Mouse (Mus musculus): ENCODE results near the gene Nt5dc3. TPM values are rescaled to one million over a fixed set of nuclear protein-coding genes. Genes with fewer than 3 reads are reported as not detected.

The Nt5dc3 gene
- polyA plus RNA-seq (2016; fragmentation: Nextera tagmentation; extraction: Ambion mirVana), result 0.67 and 0.72 TPM in 2 replicates

DNA sequence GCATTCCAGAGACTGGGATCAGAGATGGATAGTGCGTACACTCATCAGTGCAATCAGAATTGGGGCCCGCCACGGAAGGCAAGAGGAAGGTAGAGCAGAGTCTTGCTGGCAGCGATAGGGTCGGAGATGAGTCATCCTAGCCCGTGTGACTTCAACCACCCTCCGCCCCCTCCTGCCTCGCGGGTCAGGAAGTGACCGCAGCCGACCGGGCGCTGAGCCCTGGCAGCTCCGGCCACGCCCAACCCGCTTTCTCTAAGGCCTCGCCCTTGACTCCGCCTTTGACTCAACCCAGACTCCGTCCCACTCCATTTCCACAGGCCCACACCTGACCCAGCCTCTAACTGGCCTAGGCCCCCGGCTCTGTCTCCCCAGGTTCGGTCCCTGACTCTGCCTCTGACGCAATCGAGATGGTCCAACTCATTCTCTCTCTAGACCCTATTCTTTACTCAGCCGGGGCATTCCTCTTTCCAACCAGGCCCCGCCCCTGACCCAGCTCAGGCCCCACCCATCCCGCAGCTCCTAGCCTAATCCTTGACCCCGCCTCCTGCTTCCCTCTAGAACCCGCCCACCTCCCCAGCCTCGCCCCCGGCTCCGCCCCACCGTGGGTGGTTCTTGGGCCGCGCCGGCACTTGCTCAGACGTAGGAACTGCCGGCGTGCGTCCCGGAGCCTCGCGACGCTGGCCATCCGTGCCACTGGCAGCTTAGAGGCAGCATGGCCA is at the start of gene Nt5dc3:
TSS of gene Nt5dc3 (plus strand) at position 608 of the 719 bp plus-strand sequence.
- H3K27me3 ChIP-seq (ENCODE audit: low read depth, poor library complexity, severe bottlenecking), result peaks cover 36% of the 10 kb centered on the region
- H3K4me1 ChIP-seq, result peaks cover 40% of the 10 kb centered on the region
- H3K36me3 ChIP-seq, result no peaks in the 10 kb centered on the region
- no peaks in the 10 kb centered on the region for H3K9me3 ChIP-seq (replicated peaks)
- peak within 1 kb of the TSS; percentile 88 for H3K27ac ChIP-seq (replicated peaks)
- H3K4me3 ChIP-seq, result peak within 1 kb of the TSS; percentile 61
- DNase-seq (ENCODE audit: low spot score), result peak; percentile 97
- under 1% methylated on average over 44 of the region's 44 CpGs for WGBS

DNA sequence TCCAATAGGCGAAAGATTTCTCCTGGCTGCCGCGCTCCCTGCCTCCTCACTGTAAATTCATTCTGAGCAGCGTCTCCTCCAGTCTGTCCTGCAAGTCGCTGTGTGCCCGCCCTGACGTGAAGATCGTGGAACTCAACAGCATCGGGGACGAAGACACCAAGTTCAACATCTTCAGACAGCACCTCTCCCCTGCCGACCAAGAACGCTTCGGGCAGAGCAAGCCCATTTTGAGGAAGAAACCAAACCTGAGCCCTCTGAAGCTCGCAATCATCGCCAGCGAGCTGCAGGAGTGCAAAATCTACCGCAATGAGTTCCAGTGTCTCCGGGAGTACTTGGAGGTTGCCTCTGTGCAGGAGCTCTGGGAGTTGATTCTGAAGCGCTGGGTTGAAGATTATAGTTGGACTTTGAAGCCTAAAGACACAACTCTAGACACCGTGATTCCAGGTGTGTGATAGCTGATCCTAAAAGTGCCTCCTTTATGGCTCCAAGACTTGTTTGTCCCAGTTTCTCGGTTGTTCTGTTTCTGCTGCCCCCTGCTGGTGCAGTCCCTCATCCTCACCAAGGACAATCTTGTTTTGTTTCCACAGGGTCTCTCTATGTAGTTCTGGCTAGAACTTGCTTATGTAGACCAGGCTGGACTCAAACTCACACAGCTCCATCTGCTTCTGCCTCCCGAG is 47.8 kb upstream of the Nt5dc3 start:
- WGBS, result 18% methylated on average over 22 of the region's 22 CpGs
- peak overlapping the region; percentile 69 for H3K27ac ChIP-seq (replicated peaks)

DNA sequence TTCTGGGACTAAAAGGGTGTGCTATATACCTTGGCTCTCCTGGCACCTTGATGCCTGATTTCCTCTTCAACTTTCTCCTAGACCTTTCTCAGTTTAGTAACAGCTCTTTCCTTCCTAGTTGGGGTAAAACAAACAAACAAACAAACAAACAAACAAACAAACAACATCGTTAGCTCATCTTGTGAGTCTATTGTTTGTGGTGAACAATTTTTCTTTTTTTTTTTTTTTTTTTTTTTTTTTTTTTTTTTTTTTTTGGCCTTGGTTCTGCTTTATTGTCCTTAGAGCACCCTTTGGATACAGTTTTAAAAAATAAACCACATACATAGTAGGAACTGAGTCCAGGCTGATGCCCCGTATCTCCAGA is 47.3 kb upstream of the Nt5dc3 start:
- no peak overlapping the region for H3K27ac ChIP-seq (replicated peaks)
- DNase-seq (ENCODE audit: low spot score), result no peak
- no peaks in the 10 kb centered on the region for H3K36me3 ChIP-seq
- H3K4me3 ChIP-seq, result peak overlapping the region; percentile 57; the same call in 1 of the 2 replicates
- H3K27me3 ChIP-seq (ENCODE audit: low read depth, poor library complexity, severe bottlenecking), result 0 out of 2 replicates have a peak, but pooled peaks cover 4% of the 10 kb centered on the region
- H3K9me3 ChIP-seq (replicated peaks), result no peaks in the 10 kb centered on the region
- H3K4me1 ChIP-seq, result peaks cover 15% of the 10 kb centered on the region
- WGBS, result 66% methylated on average over 2 of the region's 2 CpGs

More for the DNA sequence above, 47.8 kb upstream of the Nt5dc3 start:
- no peaks in the 10 kb centered on the region for H3K9me3 ChIP-seq (replicated peaks)
- H3K27me3 ChIP-seq (ENCODE audit: low read depth, poor library complexity, severe bottlenecking), result 0 out of 2 replicates have a peak, but pooled peaks cover 4% of the 10 kb centered on the region
- peaks cover 15% of the 10 kb centered on the region for H3K4me1 ChIP-seq
- H3K4me3 ChIP-seq, result peak overlapping the region; percentile 57
- DNase-seq (ENCODE audit: low spot score), result peak; percentile 85
- H3K36me3 ChIP-seq, result no peaks in the 10 kb centered on the region

DNA sequence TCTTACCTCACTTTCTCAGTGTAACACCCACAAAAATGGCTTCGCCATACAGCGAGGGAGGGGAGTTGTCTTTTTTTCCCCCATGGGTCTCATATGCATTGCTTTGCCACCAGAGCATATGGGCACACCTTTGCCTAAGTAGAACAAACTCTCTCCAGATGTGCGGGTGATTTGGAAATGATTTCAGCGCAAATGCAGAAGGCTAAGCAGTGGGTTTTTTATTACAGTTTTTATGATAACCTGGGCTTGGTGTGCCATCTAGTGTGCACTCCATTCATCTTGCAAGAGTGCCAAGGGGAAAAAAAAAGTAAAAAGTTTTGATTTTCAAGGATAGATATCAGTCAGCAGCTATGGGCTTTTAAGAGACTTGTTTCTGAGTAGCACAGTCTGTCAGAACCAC is 43.8 kb upstream of the Nt5dc3 start:
- H3K27me3 ChIP-seq (ENCODE audit: low read depth, poor library complexity, severe bottlenecking), result 0 out of 2 replicates have a peak, but pooled peaks cover 3% of the 10 kb centered on the region
- no peaks in the 10 kb centered on the region for H3K36me3 ChIP-seq
- H3K4me1 ChIP-seq, result peaks cover 4% of the 10 kb centered on the region; the same call in 1 of the 2 replicates
- no peak overlapping the region for H3K4me3 ChIP-seq
- H3K27ac ChIP-seq (replicated peaks), result no peak overlapping the region
- no peaks in the 10 kb centered on the region for H3K9me3 ChIP-seq (replicated peaks)
- no peak for DNase-seq (ENCODE audit: low spot score)
- WGBS, result 88% methylated on average over 4 of the region's 4 CpGs

DNA sequence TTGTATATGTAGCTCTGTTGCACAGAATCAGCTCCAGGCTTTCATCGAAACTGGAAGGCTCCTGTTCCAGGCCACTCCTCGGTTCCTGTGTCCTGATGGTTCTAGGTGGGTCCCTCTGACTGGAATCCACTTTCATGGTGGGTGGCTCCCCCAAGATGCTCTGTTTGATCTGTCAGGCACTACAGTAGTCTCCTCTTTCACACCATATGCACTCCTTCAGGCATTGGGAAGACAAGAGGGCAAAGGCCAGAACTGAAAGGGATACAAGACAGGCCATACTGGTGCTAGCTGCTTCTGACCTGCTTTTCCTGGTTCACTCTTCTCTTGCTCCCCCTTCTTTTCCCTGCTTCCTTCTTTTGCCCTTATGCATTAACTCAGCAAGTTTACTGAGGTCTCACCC is 35.9 kb upstream of the Nt5dc3 start:
- DNase-seq (ENCODE audit: low spot score), result no peak
- Histone ChIP-seq H3K27ac (replicated peaks) (no peak overlapping the region), H3K36me3 (no peaks in the 10 kb centered on the region), H3K4me3 (no peak overlapping the region), H3K9me3 (replicated peaks) (no peaks in the 10 kb centered on the region), H3K4me1 (no peaks in the 10 kb centered on the region), H3K27me3 (ENCODE audit: low read depth, poor library complexity, severe bottlenecking) (no peaks in the 10 kb centered on the region)
- 90% methylated on average over 2 of the region's 2 CpGs for WGBS

DNA sequence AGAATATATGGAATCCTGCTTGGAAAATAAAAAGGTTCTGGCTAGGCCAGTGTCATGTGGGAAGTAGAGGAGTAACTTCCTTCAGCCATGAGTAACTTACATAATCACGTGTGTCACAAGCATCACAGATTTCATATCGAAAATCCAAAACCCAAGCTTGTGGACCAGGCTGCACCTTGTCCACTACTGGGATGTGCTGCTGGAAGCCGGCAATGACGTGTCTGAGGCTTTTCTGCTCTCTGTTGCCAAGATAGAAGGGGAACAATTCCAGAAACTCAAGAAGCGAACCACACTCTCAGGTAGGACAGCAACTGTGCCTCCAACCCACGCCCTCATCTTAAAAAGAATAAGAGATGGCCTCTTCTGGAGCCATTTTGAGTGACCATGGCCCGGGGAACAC is 34.5 kb upstream of the Nt5dc3 start:
- no peaks in the 10 kb centered on the region for H3K4me1 ChIP-seq
- no peaks in the 10 kb centered on the region for H3K27me3 ChIP-seq (ENCODE audit: low read depth, poor library complexity, severe bottlenecking)
- no peaks in the 10 kb centered on the region for H3K36me3 ChIP-seq
- WGBS, result 90% methylated on average over 7 of the region's 7 CpGs
- H3K4me3 ChIP-seq, result no peak overlapping the region
- no peak overlapping the region for H3K27ac ChIP-seq (replicated peaks)
- DNase-seq (ENCODE audit: low spot score), result peak; percentile 1
- no peaks in the 10 kb centered on the region for H3K9me3 ChIP-seq (replicated peaks)

GRCm38 (mm10) chr10:86755816-86756502 is 22.8 kb upstream of the Nt5dc3 start:
- WGBS, result 86% methylated on average over 6 of the region's 6 CpGs
- Histone ChIP-seq H3K4me3 (no peak overlapping the region), H3K27me3 (ENCODE audit: low read depth, poor library complexity, severe bottlenecking) (no peaks in the 10 kb centered on the region), H3K9me3 (replicated peaks) (no peaks in the 10 kb centered on the region), H3K36me3 (no peaks in the 10 kb centered on the region), H3K4me1 (no peaks in the 10 kb centered on the region), H3K27ac (replicated peaks) (no peak overlapping the region)
- DNase-seq (ENCODE audit: low spot score), result peak; percentile 4

DNA sequence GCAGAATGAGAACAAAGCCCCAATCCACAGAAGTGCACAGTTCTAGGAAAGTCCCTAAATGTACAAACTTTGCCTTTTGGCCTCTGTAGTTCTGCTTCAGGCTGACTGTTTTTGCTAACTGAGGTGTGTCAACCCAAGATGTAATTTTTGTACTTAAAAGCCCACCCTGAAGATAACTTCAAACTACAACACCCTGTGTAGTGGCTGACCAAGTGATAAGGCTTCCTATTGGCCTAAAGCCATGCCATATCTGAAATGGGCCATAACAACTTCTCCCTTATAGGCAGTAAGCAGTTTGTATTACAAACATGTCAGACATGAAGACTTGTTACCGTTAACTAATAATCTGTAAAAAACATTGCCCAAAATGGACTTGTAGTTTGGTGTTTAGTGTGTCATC is 21.1 kb upstream of the Nt5dc3 start:
- WGBS, result 98% methylated on average over 1 of the region's 1 CpGs
- no peak for DNase-seq (ENCODE audit: low spot score)
- H3K4me3 ChIP-seq, result no peak overlapping the region
- no peaks in the 10 kb centered on the region for H3K9me3 ChIP-seq (replicated peaks)
- H3K4me1 ChIP-seq, result 0 out of 2 replicates have a peak, but pooled peaks cover 3% of the 10 kb centered on the region
- H3K27ac ChIP-seq (replicated peaks), result no peak overlapping the region
- no peaks in the 10 kb centered on the region for H3K36me3 ChIP-seq
- H3K27me3 ChIP-seq (ENCODE audit: low read depth, poor library complexity, severe bottlenecking), result no peaks in the 10 kb centered on the region

DNA sequence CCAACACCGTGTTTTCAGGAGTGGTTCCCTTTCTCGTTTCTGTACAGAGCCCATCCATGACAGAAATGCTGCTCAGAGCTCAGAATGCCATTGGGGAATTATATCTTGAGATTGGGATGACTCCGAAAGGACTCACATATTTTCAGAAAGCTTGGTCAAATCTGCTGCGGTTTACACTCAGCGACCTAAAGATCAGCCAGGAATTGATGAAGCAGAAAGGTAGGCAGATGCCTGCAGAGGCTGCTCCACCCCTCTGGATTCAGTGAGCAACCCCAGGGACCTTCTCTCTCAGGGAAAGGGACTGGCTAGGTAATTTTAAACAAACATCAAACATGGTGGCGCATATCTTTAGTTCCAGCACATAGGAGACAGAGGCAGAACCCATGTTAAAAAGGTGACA is 20.6 kb upstream of the Nt5dc3 start:
- H3K27me3 ChIP-seq (ENCODE audit: low read depth, poor library complexity, severe bottlenecking), result no peaks in the 10 kb centered on the region

DNA sequence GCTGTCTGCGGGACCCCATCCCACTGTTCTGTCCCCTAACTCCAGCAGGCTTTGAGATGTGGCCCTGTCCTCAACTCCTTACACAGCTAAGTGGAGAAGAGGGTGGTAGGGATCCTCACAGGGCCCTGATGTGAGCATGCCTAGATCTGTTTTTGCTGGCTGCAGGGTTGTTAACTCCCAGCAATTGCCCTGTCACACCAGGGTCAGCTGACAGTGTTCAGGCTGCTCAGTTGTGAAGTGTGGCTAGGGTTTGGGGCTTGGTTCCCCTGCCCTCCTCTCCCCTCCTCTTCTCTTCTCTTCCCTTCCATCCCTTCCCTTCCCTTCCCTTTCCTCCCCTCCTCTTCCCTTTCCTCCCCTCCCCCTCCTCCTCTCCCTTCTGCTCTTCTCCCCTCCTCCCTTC is 17.6 kb upstream of the Nt5dc3 start:
- no peaks in the 10 kb centered on the region for H3K36me3 ChIP-seq
- DNase-seq (ENCODE audit: low spot score), result peak; percentile 4
- no peak overlapping the region; the same call in 1 of the 2 replicates for H3K27ac ChIP-seq (replicated peaks)
- H3K4me1 ChIP-seq, result 0 out of 2 replicates have a peak, but pooled peaks cover 3% of the 10 kb centered on the region
- WGBS, result 71% methylated on average over 1 of the region's 1 CpGs
- H3K4me3 ChIP-seq, result no peak overlapping the region
- no peaks in the 10 kb centered on the region for H3K9me3 ChIP-seq (replicated peaks)
- no peaks in the 10 kb centered on the region for H3K27me3 ChIP-seq (ENCODE audit: low read depth, poor library complexity, severe bottlenecking)

More for the DNA sequence above, 20.6 kb upstream of the Nt5dc3 start:
- Histone ChIP-seq H3K4me1 (0 out of 2 replicates have a peak, but pooled peaks cover 3% of the 10 kb centered on the region), H3K27ac (replicated peaks) (no peak overlapping the region), H3K4me3 (no peak overlapping the region), H3K9me3 (replicated peaks) (no peaks in the 10 kb centered on the region), H3K36me3 (no peaks in the 10 kb centered on the region)
- no peak for DNase-seq (ENCODE audit: low spot score)
- WGBS, result 89% methylated on average over 6 of the region's 6 CpGs

DNA sequence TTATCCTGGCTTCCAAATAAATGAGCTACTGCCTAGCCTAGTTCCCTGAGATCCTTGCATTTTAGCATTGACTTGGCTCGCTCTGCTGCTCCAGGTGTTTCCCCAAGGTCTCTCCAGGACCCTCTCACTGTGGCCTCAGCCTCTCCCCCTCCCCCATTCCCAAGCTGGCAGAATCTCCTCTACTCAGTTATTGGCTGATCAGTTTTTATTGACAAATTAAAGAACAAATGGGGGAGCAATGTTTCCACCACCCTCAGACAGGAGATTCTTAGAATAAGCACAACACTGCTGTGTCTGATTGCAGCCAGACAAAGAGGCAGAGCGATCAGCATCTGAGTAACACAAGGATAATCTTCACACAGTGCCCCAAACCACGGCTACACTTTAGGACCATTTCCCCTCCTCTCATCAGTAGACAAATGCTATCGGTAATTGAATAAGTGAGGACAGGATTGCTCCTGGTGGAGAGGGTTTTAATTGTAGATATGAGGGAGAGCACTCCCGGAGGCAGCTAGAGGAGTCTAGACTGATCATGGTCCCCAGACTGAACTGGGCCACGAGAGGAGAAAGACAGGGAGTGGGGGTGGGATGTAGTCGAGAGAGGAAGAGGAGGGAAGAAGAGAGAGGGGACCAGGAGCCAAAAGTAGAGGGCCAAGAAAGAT is 17.0 kb upstream of the Nt5dc3 start:
- Histone ChIP-seq H3K9me3 (replicated peaks) (no peaks in the 10 kb centered on the region), H3K27me3 (ENCODE audit: low read depth, poor library complexity, severe bottlenecking) (no peaks in the 10 kb centered on the region), H3K4me1 (0 out of 2 replicates have a peak, but pooled peaks cover 3% of the 10 kb centered on the region), H3K4me3 (no peak overlapping the region), H3K27ac (replicated peaks) (no peak overlapping the region), H3K36me3 (no peaks in the 10 kb centered on the region)
- WGBS, result 53% methylated on average over 7 of the region's 7 CpGs
- DNase-seq (ENCODE audit: low spot score), result peak; percentile 11

GRCm38 (mm10) chr10:86762384-86762730 is 16.4 kb upstream of the Nt5dc3 start:
- H3K27me3 ChIP-seq (ENCODE audit: low read depth, poor library complexity, severe bottlenecking), result no peaks in the 10 kb centered on the region
- no peak overlapping the region for H3K27ac ChIP-seq (replicated peaks)
- 74% methylated on average over 3 of the region's 3 CpGs for WGBS

More at GRCm38 (mm10) chr10:86762384-86762730, 16.4 kb upstream of the Nt5dc3 start:
- H3K36me3 ChIP-seq, result no peaks in the 10 kb centered on the region
- H3K9me3 ChIP-seq (replicated peaks), result no peaks in the 10 kb centered on the region
- no peak overlapping the region for H3K4me3 ChIP-seq
- no peak for DNase-seq (ENCODE audit: low spot score)
- 0 out of 2 replicates have a peak, but pooled peaks cover 3% of the 10 kb centered on the region for H3K4me1 ChIP-seq

All from midbrain, embryonic 10.5 days (tissue).